9 mouse cellular contexts compared by ENCODE assay signal in genomic region chr10:22776007-22776698, GRCm38 (mm10). TPM values are rescaled to one million over a fixed set of nuclear protein-coding genes. Genes with fewer than 3 reads are reported as not detected.
DNase-seq lines count a peak whose midpoint lies in the region; ATAC-seq and TF ChIP-seq lines count a peak whose summit lies in the region.
"Had no signal": no experiment of that assay in that cellular context is flagged by ENCODE, and none has a peak within 500 bp of the region (broad histone marks: within the 10 kb centered on the region; RNA-seq: fewer than 3 reads in every experiment).

No protein-coding gene starts in this region.

- H3K36me3 ChIP-seq in heart, postnatal 0 days (replicated peaks; ENCODE audit: control insufficient read depth, insufficient read depth, low read length), result no peaks in the 10 kb centered on the region
- no peaks in the 10 kb centered on the region for H3K36me3 ChIP-seq in heart, embryonic 12.5 days
- no peaks in the 10 kb centered on the region for H3K36me3 ChIP-seq in MEL (ENCODE audit: control insufficient read depth in 1 of 2, insufficient read depth in 2 of 2, low read length in 2 of 2)
- no peaks in the 10 kb centered on the region for H3K36me3 ChIP-seq in hindbrain, embryonic 11.5 days (ENCODE audit: control insufficient read depth, insufficient read depth, low read length)
- no peaks in the 10 kb centered on the region for H3K36me3 ChIP-seq in neural tube, embryonic 11.5 days (ENCODE audit: control insufficient read depth, insufficient read depth, low read length)

- TF ChIP-seq POLR2A in MEL (IDR thresholded peaks at IDR 0.05; ENCODE audit: control insufficient read depth in 1 of 2, insufficient read depth in 1 of 2, low read depth in 1 of 2, low read length in 2 of 2, poor library complexity in 1 of 2), result no peak

- intact Hi-C loops in left cerebral cortex, postnatal 14 days (cut with DNase I), result loop anchor here (2.0 to 5.0 kb wide), 2 partner anchors 61 to 159 kb away; no protein-coding TSS in a partner anchor

- WGBS in heart, postnatal 0 days, result 8% methylated on average over 7 of the region's 7 CpGs
- WGBS in heart, embryonic 12.5 days, result 13% methylated on average over 7 of the region's 7 CpGs
- WGBS in hindbrain, embryonic 11.5 days, result 14% methylated on average over 7 of the region's 7 CpGs
- 16% methylated on average over 7 of the region's 7 CpGs for WGBS in neural tube, embryonic 11.5 days

- H3K4me1 ChIP-seq in heart, postnatal 0 days (ENCODE audit: control insufficient read depth, insufficient read depth), result no peaks in the 10 kb centered on the region
- no peaks in the 10 kb centered on the region for H3K4me1 ChIP-seq in heart, embryonic 12.5 days (replicated peaks)
- no peaks in the 10 kb centered on the region for H3K4me1 ChIP-seq in MEL (ENCODE audit: control insufficient read depth in 1 of 2, insufficient read depth in 2 of 2, low read length in 2 of 2)
- no peaks in the 10 kb centered on the region for H3K4me1 ChIP-seq in hindbrain, embryonic 11.5 days (replicated peaks; ENCODE audit: control insufficient read depth, insufficient read depth, low read length)
- no peaks in the 10 kb centered on the region for H3K4me1 ChIP-seq in neural tube, embryonic 11.5 days (ENCODE audit: control insufficient read depth, insufficient read depth, low read length)

- H3K9ac ChIP-seq in heart, postnatal 0 days (replicated peaks; ENCODE audit: low read depth, low read length), result no peak overlapping the region
- no peak overlapping the region for H3K9ac ChIP-seq in heart, embryonic 12.5 days
- no peak overlapping the region for H3K9ac ChIP-seq in MEL (ENCODE audit: control insufficient read depth, low read depth, low read length, poor library complexity, severe bottlenecking)
- H3K9ac ChIP-seq in hindbrain, embryonic 11.5 days (ENCODE audit: low read depth, low read length), result peak overlapping the region; percentile 19; the same call in 1 of the 2 replicates
- no peak overlapping the region for H3K9ac ChIP-seq in neural tube, embryonic 11.5 days (ENCODE audit: low read length)

- ATAC-seq in heart, postnatal 0 days (ENCODE audit: insufficient read depth, low read depth), result no peak
- no peak for ATAC-seq in heart, embryonic 12.5 days (ENCODE audit: insufficient number of reproducible peaks, low FRiP score)
- no peak for ATAC-seq in hindbrain, embryonic 11.5 days (ENCODE audit: low FRiP score)
- peak; percentile 23 for ATAC-seq in neural tube, embryonic 11.5 days (ENCODE audit: insufficient read depth, low FRiP score, low TSS enrichment)
- ATAC-seq in granulocyte monocyte progenitor cell, adult 5-6 weeks (replicated peaks; ENCODE audit: poor library complexity, severe bottlenecking), result no peak

- no peaks in the 10 kb centered on the region for H3K27me3 ChIP-seq in heart, postnatal 0 days (ENCODE audit: control insufficient read depth, insufficient read depth, low read length)
- H3K27me3 ChIP-seq in heart, embryonic 12.5 days (replicated peaks), result no peaks in the 10 kb centered on the region
- no peaks in the 10 kb centered on the region for H3K27me3 ChIP-seq in MEL (ENCODE audit: control insufficient read depth in 1 of 2, insufficient read depth in 2 of 2, low read length in 2 of 2)
- H3K27me3 ChIP-seq in hindbrain, embryonic 11.5 days (ENCODE audit: control insufficient read depth, insufficient read depth, low read length), result no peaks in the 10 kb centered on the region
- no peaks in the 10 kb centered on the region for H3K27me3 ChIP-seq in neural tube, embryonic 11.5 days (ENCODE audit: control insufficient read depth, insufficient read depth, low read length)

- H3K9me3 ChIP-seq in heart, postnatal 0 days (replicated peaks; ENCODE audit: control insufficient read depth, low read length), result no peaks in the 10 kb centered on the region
- no peaks in the 10 kb centered on the region for H3K9me3 ChIP-seq in heart, embryonic 12.5 days (replicated peaks)
- H3K9me3 ChIP-seq in MEL (replicated peaks; ENCODE audit: insufficient read depth, low read length), result no peaks in the 10 kb centered on the region
- no peaks in the 10 kb centered on the region for H3K9me3 ChIP-seq in hindbrain, embryonic 11.5 days (ENCODE audit: control insufficient read depth, low read length)
- no peaks in the 10 kb centered on the region for H3K9me3 ChIP-seq in neural tube, embryonic 11.5 days (ENCODE audit: control insufficient read depth, low read length)

- no peak for DNase-seq in heart, postnatal 0 days (ENCODE audit: low spot score)
- peak; percentile 50 for DNase-seq in MEL (ENCODE audit: low read depth, low spot score)
- peak; percentile 85 to 86 for DNase-seq in cerebellum, postnatal 14 days
- DNase-seq in hindbrain, embryonic 11.5 days (ENCODE audit: low spot score), result peak; percentile 77
- DNase-seq in left cerebral cortex, postnatal 14 days (ENCODE audit: low spot score in 2 of 2), result peak; percentile 34 to 74
- DNase-seq in neural tube, embryonic 11.5 days (ENCODE audit: low spot score), result peak; percentile 72

- H3K4me3 ChIP-seq in heart, postnatal 0 days (ENCODE audit: low read depth, low read length), result no peak overlapping the region
- no peak overlapping the region for H3K4me3 ChIP-seq in heart, embryonic 12.5 days
- no peak overlapping the region for H3K4me3 ChIP-seq in MEL (ENCODE audit: control insufficient read depth in 1 of 2, insufficient read depth in 1 of 2, low read depth in 2 of 2, low read length in 2 of 2)
- no peak overlapping the region for H3K4me3 ChIP-seq in hindbrain, embryonic 11.5 days (ENCODE audit: low read depth, low read length)
- no peak overlapping the region for H3K4me3 ChIP-seq in neural tube, embryonic 11.5 days (ENCODE audit: low read depth, low read length)

- TF ChIP-seq RAD21 in MEL (IDR thresholded peaks at IDR 0.05; ENCODE audit: low read depth, low read length), result peak; percentile 86

- TF ChIP-seq EP300 in heart, postnatal 0 days (IDR thresholded peaks at IDR 0.05; ENCODE audit: low read depth), result no peak
- no peak for TF ChIP-seq EP300 in MEL (IDR thresholded peaks at IDR 0.05; ENCODE audit: low read depth in 1 of 2, low read length in 2 of 2)

- H3K4me2 ChIP-seq in heart, postnatal 0 days (ENCODE audit: low read depth, low read length), result no peak overlapping the region
- H3K4me2 ChIP-seq in heart, embryonic 12.5 days, result no peak overlapping the region
- H3K4me2 ChIP-seq in hindbrain, embryonic 11.5 days (replicated peaks; ENCODE audit: low read depth, low read length), result no peak overlapping the region
- no peak overlapping the region for H3K4me2 ChIP-seq in neural tube, embryonic 11.5 days (ENCODE audit: low read depth)

- no peaks in the 10 kb centered on the region for H3K79me2 ChIP-seq in MEL (ENCODE audit: control insufficient read depth, insufficient read depth, low read length, poor library complexity)

- no peak overlapping the region for H3K27ac ChIP-seq in heart, postnatal 0 days (ENCODE audit: low read depth)
- no peak overlapping the region for H3K27ac ChIP-seq in heart, embryonic 12.5 days (ENCODE audit: poor library complexity, severe bottlenecking)
- no peak overlapping the region for H3K27ac ChIP-seq in MEL (ENCODE audit: control insufficient read depth, low read depth, low read length)
- no peak overlapping the region for H3K27ac ChIP-seq in hindbrain, embryonic 11.5 days (ENCODE audit: low read depth, low read length)
- H3K27ac ChIP-seq in neural tube, embryonic 11.5 days (ENCODE audit: low read depth, low read length), result no peak overlapping the region

- TF ChIP-seq CTCF in heart, postnatal 0 days (IDR thresholded peaks at IDR 0.05; ENCODE audit: low read depth), result peak; percentile 57
- peak; percentile 21 to 83 (median 70) for TF ChIP-seq CTCF in MEL (IDR thresholded peaks at IDR 0.05 in 2 of 3, conservative IDR thresholded peaks at IDR 0.05 in 1 of 3; ENCODE audit: control insufficient read depth in 1 of 3, insufficient read depth in 1 of 3, low read depth in 2 of 3, low read length in 3 of 3, poor library complexity in 1 of 3, severe bottlenecking in 1 of 3)

TF ChIP-seq in MEL, 35 proteins besides CTCF, POLR2A, EP300 and RAD21:
- TF ChIP-seq SMC3 (IDR thresholded peaks at IDR 0.05; ENCODE audit: low read depth, low read length) (peak; percentile 94), ZC3H11A (IDR thresholded peaks at IDR 0.05; ENCODE audit: low read depth, low read length) (peak; percentile 92), CHD2 (IDR thresholded peaks at IDR 0.05; ENCODE audit: low read length) (no peak), MAX (IDR thresholded peaks at IDR 0.05; ENCODE audit: low read length) (no peak), HCFC1 (IDR thresholded peaks at IDR 0.05; ENCODE audit: low read depth, low read length) (no peak)

RNA-seq across cellular contexts. Expression of gene Tcf21, which starts 43.8 kb away (rescaled TPM):
- total RNA-seq in heart, postnatal 0 days (2014; rRNA removed; ENCODE audit: low replicate concordance), result 17.9 and 21.9 TPM in 2 replicates
- 56.0 and 56.9 TPM in 2 replicates for polyA plus RNA-seq in heart, postnatal 0 days (2015; fragmentation: Nextera tagmentation; extraction: Ambion mirVana)
- 74.5 and 76.6 TPM in 2 replicates for polyA plus RNA-seq in heart, embryonic 12.5 days (2016; fragmentation: Nextera tagmentation; extraction: Ambion mirVana)
- not detected in 2 replicates for total RNA-seq in MEL (2012; rRNA removed)
- polyA plus RNA-seq in MEL (2012; ENCODE audit: insufficient read depth in 1 of 2, insufficient read length in 2 of 2, low read depth in 1 of 2, low replicate concordance in 2 of 2, missing spikeins in 1 of 2), result not detected
- polyA plus RNA-seq in hindbrain, embryonic 11.5 days (2014; fragmentation: Nextera tagmentation; extraction: Ambion mirVana), result 0.26 and 0.50 TPM in 2 replicates
- total RNA-seq in left cerebral cortex, postnatal 14 days (2021), result not detected
- polyA plus RNA-seq in neural tube, embryonic 11.5 days (2014; fragmentation: Nextera tagmentation; extraction: Ambion mirVana), result 0.40 and 0.69 TPM in 2 replicates
- total RNA-seq in granulocyte monocyte progenitor cell, adult 5-6 weeks (2014; fragmentation: Nextera tagmentation), result not detected in 2 replicates
- total RNA-seq in granulocyte monocyte progenitor cell, adult 5-6 weeks (2017), result not detected in 2 replicates
- total RNA-seq: layer of hippocampus, adult 8-10 months had no signal

RNA-seq across cellular contexts. Expression of gene Tbpl1, which starts 44.4 kb away (rescaled TPM):
- total RNA-seq in heart, postnatal 0 days (2014; rRNA removed; ENCODE audit: low replicate concordance), result 8.2 and 22.4 TPM in 2 replicates
- polyA plus RNA-seq in heart, postnatal 0 days (2015; fragmentation: Nextera tagmentation; extraction: Ambion mirVana), result 31.2 and 37.0 TPM in 2 replicates
- polyA plus RNA-seq in heart, embryonic 12.5 days (2016; fragmentation: Nextera tagmentation; extraction: Ambion mirVana), result 50.7 and 56.0 TPM in 2 replicates
- 36.6 and 47.1 TPM in 2 replicates for total RNA-seq in MEL (2012; rRNA removed)
- polyA plus RNA-seq in MEL (2012; ENCODE audit: insufficient read depth in 1 of 2, insufficient read length in 2 of 2, low read depth in 1 of 2, low replicate concordance in 2 of 2, missing spikeins in 1 of 2), result 10 to 100 TPM in 1 of 2 experiments, not detected in 1; 41.8 TPM
- polyA plus RNA-seq in hindbrain, embryonic 11.5 days (2014; fragmentation: Nextera tagmentation; extraction: Ambion mirVana), result 125 and 128 TPM in 2 replicates
- total RNA-seq in left cerebral cortex, postnatal 14 days (2021), result 10 to 100 TPM; 62.5 to 63.6 TPM
- 108 and 115 TPM in 2 replicates for polyA plus RNA-seq in neural tube, embryonic 11.5 days (2014; fragmentation: Nextera tagmentation; extraction: Ambion mirVana)
- total RNA-seq in granulocyte monocyte progenitor cell, adult 5-6 weeks (2014; fragmentation: Nextera tagmentation), result 21.9 and 22.5 TPM in 2 replicates
- total RNA-seq in granulocyte monocyte progenitor cell, adult 5-6 weeks (2017), result 20.2 and 21.9 TPM in 2 replicates

Comparison
In these comparisons a context has a peak if more than half of its experiments do, and no peak if none do; other contexts are left out.
1. RNA of gene Tcf21, which starts 43.8 kb away (polyA plus RNA-seq): 74.5 to 76.6 TPM in heart, embryonic 12.5 days and 56.0 to 56.9 TPM in heart, postnatal 0 days; 0.40 to 0.69 TPM in neural tube, embryonic 11.5 days, 0.26 to 0.50 TPM in hindbrain, embryonic 11.5 days and not detected in MEL; every median in the first group is over 10 times any median in the second.